Mouse (Mus musculus) B cell, adult 2 months (primary cell): ENCODE data around the gene Gm20869.
"Not testable (repeated sequence)": the region's sequence is repeated elsewhere in the genome, so short reads cannot be mapped to it uniquely, and the experiment has no call there.

Source experiments
- DNase-seq, 2 experiments: peaks; one replicate each; pipeline ENCODE4 v3.0.0; 2022

Gm20869 gene

GRCm38 (mm10) chrY:71469149-71469548, at the start of gene Gm20869:
TSS of gene Gm20869 (plus strand) at chrY:71469449.
- not testable (repeated sequence) for DNase-seq
